Mouse (Mus musculus) activated CD4-positive, CD25-positive, alpha-beta regulatory T cell (primary cell): ENCODE measurements around the gene Calm1. TPM values are rescaled to one million over a fixed set of nuclear protein-coding genes. Genes with fewer than 3 reads are reported as not detected.

ENCODE experiments used
- polyA plus RNA-seq, 2 experiments: library from polyadenylated mRNA; unstranded; fragments of 100-300 nt; shearing (Covaris generic); gene quantifications; one replicate each; pipeline ENCODE4 v1.2.1; 2017

Gene Calm1
- 1,000 to 10,000 TPM; 1,340 to 1,620 TPM for polyA plus RNA-seq

DNA sequence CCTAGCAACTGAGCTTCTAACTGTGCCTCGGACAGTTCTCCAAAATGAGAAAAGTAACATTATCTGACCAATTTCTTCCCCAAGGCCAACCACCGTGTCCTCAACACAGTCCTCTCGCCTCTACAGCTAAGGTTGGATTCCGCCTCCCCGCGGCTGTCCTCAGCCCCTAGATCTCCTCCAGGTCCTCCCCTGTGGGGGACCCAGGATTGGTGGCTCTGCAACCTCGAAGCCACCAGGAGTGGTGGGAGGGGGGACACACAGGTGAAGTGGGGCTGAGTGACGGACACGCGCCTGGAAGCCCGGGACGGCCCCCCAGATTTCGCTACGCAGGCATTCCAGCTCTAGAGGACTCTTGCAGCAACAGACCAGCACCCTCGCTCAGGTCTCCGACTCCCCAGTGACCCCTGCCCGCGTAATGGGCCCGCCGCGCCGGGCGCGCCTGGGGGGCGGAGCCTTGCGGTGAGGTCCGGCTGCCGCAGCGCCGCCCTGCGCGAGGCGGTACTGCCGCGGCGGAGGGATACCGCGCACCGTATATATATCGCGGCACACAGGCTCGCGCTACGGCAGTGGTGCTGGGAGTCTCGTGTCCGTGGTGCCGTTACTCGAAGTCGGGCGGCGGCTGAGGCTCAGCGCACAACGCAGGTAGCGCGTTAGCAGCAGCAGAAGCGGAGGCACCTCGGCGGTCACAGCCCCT lies at the start of gene Calm1:
Calm1 (plus strand) TSS at position 469 of the 694 bp plus-strand sequence.

DNA sequence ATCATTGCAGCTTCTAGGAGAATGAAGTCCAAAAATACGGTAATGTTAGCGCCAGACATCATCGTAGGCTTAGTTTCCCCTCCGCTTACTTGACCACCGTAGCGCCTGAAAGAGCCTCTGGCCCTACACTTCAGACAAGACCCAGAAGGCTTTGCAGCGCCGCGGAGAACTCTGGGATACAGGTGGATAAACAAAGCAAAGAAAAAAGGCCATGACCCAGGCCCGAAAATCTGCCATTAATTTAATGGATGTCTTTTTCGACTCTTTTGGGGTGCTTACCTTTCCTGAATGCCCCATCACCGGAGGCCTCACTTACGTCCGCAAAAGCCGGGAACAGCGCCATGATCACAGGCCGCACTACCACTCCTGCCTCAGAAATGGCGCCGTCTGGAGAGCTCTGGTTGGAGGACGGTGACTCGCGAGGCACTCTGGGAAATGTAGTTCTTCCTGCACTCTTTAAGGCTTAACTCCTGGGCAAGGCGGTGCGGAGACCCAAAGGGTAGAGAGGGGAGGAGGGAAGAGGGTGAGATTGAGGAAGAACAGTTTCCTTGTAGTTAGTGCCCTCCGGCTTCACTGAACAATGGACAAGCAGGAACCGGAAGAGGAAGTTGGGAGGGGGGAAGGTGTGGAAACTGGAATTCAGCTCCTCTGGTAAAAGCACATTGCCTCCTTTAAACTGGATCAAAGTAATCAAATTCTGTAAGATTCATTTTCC lies 39.8 kb upstream of the Calm1 start, which contains the start of gene Nrde2:
Nrde2 (minus strand) TSS at position 393 of the 715 bp plus-strand sequence.

Other genes with a start within 250 kb of the Calm1 start
- under 1 TPM in 1 of 2 experiments, not detected in 1; 0.68 TPM for gene Kcnk13, start 234.9 kb upstream of the Calm1 start, polyA plus RNA-seq
- gene Psmc1, start 89.3 kb upstream of the Calm1 start, polyA plus RNA-seq = 100 to 1,000 TPM; 154 to 178 TPM
- gene Nrde2, start 39.8 kb upstream of the Calm1 start, polyA plus RNA-seq = 10 to 100 TPM; 19.7 to 22.6 TPM